Mouse (Mus musculus) brain, adult 2 months (tissue): ENCODE measurements at regions not wholly inside any gene's neighbourhood (a gene's known extent, or its start where the extent isn't known, plus 50 kb on each side); places are given as distances from the start of the nearest gene placed in this dataset.
A peak's percentile ranks its signal among the peaks of the same experiment; 100 is the strongest.

ENCODE experiments used
- DNase-seq: peaks from one replicate; pipeline ENCODE4 v3.0.0; 2011; ENCODE audit warnings: low read depth, low spot score

DNA sequence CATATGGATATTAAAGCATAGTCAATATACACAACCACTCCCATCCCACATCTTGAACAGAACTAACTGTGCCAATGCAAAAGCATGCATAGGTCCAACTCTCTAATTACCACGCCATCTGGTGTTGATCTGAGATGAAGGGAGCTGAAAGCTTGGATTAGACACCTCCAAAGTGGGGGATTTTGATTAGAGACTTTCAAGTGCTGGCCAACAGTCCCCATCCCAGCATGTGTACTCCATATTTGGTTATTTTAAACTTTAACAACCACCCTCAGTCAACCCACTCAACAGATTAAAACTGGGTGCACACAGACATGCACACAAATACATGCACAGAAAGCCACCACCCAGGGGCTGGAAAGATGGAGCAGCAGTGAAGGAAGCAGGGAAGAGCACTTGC lies 366.9 kb upstream of the Intu start:
- DNase-seq = peak; percentile 63

DNA sequence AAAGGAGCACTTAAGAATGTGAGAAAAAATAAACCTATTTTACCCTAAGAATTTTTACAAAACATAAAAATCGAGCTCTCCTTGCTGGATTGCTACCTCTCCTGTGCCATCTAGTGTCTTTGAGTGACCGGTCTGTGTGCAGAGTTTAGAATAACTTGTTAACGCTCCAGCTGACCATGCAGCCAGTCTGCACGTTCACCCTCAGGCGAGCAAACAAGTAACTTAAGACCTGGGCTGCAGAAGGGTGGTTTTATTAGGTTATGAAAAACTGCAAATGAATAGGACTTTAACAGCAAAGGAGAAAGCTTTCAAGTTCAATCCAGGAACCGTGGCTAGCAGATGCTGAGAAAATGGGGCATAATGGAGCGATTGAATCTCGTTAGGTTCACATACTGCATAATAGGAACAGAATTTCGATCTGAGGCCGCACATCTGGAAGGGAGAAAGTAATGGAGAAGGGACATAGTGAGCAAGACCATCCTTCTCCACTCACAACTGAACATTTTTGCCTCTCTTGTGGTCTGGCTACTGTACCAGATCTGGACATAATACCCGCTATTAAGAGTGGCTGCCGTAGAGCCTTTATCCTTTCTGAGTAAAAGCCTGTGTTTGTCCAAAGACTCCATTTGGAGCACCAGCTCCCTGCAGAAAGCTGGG lies 363.0 kb upstream of the Intu start:
- no peak for DNase-seq

DNA sequence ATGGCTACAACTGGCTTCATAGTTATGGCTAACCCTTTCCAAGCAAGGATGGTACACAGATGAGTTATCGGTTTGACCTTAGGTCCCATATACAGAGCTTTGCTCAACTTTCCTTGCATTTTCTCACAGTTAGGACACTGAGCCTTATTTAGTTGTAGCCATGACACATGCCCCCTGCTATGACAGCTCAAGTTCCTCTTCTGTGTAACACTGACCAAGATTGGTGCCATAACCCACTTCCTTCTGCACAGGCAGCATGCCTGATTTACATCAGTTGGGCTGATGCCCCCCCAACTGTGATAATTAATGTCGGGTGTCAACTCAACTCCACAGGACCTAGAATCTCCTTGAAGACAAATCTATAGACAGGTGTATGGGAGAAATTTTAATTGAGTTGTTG lies 361.5 kb upstream of the Intu start:
- DNase-seq = no peak

DNA sequence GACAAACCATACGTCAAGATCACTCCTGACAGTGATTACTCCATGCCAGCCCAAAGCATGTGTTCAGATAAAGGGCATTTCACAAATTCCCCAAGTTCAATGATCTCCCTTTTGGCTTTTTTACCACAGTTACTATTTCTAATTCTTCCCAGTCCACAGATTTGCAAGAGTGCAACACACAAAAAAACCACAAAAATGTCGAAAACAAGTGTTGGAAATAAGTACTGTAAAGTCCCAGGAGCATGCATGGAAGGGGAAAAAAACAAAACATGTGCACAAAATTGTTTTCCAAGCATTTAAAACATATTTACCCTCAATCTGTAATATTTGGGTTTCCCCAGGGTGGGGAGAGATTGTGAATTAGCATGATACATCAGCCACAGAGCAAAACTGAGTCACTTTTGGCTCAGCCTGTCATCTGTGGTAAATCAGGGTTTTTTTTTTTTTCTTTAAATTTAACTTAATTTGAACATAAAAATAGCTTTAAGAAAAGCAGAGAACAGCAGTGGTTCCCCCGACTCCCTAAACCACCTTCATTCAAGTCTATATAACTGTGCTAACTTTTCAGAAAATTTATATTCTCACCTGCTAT lies 351.3 kb upstream of the Intu start:
- no peak for DNase-seq

DNA sequence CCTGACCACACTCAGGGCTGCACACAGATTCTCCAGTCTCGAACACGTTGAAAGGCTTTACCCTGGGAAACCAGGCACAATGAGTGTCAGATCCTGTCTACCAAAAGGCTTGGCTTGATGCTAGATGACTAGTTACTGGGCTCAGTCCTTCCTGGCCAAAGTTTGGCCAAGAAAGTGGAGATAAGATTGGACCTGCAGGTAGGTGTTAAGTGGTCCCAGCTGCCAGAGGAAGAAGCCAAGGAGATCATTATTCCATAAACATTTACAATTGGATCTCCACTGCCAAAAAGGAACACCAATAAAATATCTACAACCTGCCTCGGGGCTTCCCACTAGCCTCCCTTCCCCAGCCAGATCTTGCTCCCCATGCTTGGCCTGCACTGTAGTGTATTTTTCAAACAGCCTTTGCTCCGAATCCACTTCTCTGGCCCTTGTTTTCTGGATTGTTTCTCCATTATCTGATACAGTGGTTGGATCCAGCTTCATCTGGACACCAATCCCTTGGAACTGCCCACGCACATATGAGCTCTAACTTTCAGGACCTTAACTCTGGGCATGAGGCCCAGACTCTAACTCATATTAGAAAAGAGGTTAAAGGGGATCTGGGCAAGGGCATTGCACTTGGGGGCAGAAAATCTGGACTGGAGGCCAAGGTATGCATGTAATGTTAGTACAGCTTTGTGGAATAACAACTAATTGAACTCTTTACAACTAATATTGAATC lies 345.3 kb upstream of the Intu start:
- no peak for DNase-seq

DNA sequence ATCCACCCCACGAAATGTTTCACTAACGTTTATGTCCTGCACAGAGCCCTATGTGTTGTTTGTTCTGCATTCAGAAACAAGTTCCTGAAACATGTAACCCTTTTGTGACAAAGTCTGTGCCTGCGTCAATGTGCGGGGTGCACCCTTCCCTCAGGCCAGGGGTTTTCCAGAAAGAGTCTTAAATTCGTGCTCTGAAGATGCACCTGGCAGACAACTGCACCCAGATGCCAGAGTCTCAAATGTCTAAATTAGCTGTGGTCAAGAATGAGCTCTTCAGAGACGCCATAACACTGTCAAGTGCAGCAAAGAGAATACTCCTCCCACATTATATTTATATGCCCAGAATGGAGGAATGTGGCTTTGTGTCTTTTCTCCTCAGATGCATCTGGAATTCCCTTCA lies 341.6 kb upstream of the Intu start:
- DNase-seq = no peak

DNA sequence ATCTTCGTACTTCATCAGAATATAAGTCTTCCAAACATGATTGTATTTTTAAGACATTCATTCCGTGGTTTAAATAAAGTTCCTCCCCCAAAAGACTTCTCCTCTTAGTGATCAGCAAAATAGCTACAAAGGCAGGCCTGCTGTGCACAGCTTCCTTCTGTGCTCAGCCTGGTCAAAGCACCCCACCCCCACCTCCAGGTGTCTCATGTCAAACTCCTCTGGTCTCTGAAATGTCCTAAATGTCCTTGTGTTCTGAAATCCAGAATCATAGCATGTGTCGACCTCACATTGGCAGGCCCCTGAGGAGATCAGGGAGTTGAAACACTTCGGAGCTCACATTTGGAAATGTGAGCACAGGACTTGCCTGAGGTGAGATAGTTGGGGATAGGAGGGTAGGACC lies 341.1 kb upstream of the Intu start:
- no peak for DNase-seq

DNA sequence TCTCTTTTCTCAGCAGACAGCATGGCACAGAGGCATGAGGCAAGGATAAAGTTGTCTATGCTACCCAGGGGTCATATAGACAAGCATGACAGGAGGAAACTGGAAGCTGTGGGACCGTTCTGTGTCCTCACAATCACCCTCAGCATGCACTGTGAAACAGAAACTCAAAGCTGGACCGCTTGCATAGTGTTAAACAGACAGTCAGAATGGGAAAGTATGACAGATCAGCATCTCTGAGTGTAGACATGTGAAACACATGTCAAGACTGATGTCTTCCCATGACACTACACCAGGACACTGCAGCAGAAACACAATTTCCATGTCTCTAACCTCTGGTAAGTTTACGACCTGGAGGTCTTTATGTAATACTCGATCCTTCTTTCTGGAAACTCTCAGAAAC lies 330.9 kb upstream of the Intu start:
- no peak for DNase-seq

DNA sequence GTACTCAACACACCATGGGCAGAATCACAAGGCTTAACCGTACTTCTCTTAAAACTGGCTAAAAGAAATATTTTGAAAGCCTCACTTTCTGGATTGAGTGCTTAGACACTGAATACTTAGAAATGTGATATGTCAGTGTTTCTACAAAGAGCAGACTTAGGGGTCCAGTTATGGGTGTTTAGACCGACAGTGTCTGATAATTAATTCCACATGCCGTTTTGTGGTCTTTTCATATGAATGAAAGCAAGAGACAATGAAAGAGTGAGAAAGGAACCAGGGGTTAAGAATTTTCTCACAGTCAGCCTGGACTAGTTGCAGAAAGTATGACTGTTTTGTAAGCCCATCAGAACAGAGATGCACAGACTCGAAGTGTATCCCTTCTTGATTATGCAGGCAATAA lies 324.8 kb upstream of the Intu start:
- no peak for DNase-seq

DNA sequence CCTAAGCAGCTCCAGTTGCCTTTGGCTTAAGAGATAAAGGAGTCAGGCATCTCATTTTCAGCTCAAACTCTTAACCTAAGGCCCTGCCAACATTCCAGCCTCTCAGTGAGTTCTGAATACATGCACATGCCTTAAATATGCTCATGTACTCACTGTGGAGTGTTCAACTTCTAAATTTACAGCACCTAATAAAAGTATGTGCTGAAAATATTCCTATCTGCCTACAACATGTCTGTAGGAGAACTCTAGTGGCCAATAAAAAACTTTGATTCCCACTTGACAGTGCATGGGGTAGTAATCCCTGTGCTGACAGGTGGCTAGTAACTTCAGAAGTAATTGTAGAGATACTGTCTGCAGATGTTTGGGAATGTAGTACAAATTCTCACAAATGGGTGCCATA lies 319.3 kb upstream of the Intu start:
- no peak for DNase-seq

DNA sequence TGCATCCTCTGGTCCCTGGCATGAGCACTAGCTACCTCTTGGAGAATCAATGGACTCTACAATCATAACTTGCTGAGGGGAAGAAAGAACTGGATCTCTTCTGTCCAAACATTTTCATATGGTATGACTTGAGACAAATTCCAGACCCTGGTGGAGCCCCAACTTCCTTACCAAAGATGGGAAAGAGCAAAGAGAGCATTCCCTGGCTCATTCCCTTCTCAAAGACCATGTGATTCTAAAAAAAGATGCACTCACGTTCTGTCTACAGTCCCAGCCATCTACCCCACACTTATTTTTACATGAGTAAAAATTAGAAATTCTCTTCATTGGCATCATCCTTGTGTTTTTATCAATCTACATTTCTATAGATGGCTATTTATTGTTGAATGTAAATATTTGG lies 304.3 kb upstream of the Intu start:
- no peak for DNase-seq

DNA sequence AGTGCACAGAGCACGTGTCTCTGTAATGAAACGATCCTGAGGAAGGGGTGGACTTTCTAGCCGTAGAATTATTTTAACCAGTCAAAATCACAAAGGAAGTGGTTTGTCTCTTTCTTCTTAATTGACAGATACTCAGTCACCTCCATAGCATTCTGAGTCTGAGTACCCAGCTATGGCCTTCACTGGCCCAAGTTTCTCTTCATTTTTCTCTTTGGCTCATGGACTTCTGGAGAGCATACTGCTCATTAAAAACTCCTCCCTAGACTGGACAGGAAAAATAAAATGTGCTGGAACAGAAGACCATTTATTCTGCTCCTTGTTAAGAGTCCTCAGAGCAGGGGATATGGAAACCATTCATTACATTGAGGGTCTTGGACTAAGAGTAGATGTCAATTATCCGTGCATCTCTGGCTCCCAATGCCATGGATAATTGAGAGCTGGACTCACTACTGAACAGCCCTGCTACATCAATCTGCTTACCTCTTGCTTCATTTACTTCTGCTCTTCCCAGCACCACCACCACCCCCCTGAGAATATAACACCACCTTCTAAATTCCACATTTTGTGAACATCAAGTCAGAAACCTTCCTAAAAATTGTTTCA lies 287.5 kb upstream of the Intu start:
- no peak for DNase-seq

DNA sequence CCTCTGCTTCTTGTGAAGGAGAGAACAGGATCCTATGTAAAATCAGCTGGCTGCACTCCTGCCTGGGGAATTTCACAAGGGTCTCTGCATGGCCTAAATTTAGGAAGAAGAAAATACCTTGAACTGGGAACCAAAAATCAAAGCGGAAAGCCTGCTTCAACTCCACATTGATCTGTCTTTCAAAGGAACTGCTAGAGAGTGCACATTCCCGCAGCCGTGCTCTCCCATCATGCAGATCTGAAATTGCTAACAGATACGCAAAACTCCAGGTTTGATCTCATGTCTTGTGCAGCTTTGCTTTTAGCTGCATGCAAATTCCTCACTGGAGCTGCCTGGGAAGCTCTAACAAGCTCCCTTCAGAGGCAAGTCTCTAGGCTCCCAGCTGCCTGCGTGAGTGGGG lies 276.7 kb upstream of the Intu start:
- DNase-seq = peak; percentile 2

DNA sequence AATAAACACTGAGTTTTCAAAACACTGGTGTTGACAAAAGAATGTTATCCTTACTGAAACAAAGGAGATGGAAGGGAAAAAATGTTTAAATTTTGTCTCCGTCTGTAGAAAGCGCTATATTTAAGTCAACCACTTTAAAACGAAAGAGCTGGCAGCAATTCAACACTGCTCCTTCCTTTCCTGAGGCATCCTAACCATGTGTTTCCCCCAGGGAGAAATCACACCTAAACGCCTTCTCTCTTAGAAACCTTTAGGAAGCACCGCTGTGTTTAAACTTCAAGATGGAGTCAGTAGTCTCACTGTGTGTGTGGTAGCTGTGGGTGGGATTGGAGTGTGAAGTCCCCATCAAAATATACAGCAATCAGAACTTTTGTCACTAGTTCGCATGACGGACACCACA lies 268.6 kb upstream of the Intu start:
- DNase-seq = peak; percentile 84

DNA sequence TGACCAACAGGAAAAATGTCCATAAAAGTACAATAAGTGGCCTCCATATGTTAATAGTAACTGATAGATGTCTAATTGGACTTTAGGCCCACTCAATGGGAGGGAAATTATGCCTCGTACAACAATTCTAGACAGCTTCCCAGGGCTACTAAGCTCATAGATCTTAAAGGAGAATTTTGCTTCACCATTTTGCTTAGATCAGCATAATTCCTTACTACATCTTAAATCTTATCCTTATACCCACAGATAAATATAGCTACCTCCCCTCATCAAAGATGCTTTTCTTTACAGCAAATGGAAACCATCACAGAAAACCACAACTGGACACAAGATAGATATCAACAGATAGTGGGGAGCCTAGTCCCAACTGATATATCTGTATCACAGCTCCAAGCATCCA lies 263.6 kb upstream of the Intu start:
- DNase-seq = no peak

DNA sequence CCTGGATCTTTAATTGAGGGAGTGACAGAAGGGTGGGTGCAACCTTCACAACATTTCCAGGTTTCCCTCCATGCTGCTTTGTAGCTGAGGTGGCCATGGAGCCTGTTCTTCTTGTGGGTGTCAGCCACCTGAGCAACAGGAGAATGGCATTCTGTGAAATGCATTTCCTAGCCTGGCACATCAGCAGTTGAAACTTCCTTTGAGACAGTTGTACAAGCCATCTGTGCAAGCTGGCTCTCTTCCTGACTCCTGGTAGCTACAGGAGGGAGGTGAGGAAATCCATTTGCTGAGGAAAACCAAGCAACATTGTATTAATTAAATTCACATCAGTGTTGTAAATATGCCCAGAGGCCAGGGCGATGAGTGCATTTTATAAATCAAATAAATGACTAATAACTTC lies 248.2 kb upstream of the Intu start:
- peak; percentile 91 for DNase-seq

DNA sequence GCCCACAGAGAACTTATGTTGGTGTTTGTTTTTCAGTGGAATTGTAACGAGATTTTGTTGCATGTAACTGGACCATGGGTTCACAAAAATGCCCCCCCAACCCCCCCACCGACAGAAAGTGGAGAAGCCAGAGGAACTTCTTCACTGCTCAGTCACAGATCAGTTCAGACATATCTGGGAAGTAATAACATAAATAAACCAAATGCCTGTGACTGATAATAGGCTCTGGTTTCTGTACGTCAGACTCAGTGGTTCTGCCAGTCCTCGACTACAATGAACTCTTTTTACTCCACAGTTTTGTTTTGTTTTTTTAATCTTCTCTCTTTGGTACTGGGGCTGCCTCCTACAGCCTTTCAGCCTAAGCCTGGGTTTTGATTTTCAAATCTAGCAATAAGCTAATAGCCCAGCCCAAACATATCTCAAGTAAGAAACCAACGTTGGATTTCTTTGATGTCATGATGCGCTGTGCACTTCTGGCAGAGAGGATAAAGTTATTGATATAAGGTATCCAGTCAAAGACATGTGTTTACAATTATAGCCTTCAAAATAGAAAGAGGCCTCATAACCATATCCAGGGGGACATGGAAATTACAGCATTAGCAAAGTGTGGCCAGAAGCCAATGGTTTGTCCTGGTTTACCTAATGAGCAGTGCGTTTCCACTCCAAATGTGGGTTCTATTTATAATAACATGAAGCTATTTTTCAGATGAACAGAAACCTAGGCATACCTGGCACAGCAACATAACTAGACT lies 244.0 kb upstream of the Intu start:
- DNase-seq = no peak

DNA sequence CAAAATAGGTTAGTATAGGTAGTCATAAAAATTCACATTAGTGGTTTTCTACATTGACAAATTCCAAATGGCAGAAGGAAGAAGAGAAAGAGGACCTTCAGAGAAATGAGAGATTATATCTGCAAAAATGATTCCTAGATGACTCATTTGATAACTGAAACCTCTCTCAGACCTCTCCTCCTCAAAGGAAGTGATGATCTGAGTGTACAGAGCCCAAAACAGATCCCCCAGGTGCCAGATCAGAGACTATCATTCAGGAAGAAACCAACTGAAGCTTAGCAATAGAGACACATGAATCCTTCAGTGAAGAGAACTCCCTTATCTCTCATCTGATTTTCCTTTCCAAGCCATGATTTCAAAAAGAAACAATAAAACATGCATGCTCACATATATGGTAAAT lies 234.0 kb upstream of the Intu start:
- no peak for DNase-seq

DNA sequence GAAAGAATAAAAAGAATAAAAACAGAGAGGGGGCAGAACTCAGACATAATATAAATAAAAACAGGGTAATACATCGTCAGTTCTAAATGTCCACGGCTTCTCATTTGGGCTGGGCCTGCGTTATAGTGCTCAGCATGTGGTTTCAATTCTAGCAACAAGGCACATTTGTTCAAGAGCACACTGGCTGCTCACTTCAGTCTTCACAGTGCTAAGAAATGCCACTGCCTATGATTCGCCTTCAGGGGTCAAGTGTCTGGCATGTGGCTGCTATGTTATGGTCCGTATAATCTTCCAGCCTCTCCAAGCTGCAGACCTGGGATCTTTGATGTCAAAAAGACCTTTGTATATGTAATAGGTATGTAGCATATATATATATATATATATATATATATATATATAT lies 210.8 kb upstream of the Intu start:
- no peak for DNase-seq

DNA sequence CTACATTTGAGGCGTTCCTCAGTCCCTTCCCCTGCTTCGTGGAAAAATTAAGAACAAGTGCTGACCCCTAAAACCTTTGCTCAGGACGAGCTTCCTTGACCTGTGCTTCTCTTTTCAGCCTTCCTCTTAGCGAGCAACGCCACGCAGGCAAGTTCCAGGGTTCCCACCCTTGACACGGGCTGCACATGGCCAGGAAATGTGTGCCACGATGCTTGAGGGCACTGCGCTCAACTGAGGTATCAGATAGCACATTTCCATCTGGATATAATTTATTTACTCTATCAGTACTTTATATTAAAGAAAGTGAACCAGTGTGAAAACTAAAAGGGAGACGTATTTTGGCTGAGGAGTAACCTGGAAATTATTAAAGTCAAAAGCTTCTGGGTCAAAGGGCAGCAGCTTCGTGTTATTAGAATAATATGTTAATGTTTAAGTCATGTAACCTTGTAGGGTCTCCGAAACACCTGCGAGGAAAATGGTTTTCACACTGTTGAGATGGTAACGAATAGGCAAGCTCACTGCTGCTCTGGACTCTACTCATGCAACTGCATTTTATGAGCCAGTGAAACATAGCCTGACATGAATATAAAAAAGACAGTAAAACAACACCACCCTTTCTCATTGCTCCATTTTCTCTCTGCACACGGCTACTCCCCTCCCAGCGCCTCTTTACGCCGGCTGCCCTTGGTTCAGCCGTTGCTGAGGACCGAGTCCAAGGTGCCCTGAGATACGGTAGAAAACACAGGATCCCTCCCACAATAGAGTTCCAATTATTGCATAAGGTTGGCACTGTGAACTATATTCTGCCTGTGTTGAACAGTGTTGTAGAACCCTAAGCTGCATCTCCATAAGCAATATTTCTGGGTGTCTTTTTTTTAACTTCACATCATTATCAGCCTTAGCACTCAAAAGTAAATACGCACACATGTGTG lies 204.9 kb upstream of the Intu start:
- no peak for DNase-seq

DNA sequence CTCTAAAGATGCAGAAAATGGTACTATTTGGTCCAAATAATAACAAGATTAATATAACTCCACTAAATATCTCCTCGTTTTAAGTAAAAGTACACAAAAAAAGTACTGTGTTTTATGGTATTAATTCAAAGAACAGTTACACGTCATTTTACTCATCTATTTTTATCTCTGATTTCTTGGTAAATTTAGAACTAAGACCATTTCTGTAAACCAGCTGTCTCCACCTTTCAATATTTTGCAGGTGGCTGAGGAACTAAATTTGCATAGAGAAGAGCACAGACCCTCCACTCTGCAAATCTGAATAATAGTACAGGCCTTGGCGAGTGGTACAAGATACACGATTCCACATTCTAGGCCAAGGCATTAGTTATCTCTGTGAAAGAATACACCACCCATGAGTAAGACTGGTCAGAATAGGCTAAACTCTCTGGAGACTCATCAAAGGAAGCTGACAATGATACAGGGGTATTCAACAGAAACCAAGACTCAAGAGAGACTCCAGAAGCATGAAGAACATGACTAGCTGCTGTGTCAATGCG lies 191.5 kb upstream of the Intu start:
- DNase-seq = no peak
